Mouse (Mus musculus): ENCODE results near the gene Pick1. TPM values are rescaled to one million over a fixed set of nuclear protein-coding genes. Genes with fewer than 3 reads are reported as not detected.

Gene Pick1
- polyA plus RNA-seq, 2 experiments: 3.5 to 12.4 TPM

DNA sequence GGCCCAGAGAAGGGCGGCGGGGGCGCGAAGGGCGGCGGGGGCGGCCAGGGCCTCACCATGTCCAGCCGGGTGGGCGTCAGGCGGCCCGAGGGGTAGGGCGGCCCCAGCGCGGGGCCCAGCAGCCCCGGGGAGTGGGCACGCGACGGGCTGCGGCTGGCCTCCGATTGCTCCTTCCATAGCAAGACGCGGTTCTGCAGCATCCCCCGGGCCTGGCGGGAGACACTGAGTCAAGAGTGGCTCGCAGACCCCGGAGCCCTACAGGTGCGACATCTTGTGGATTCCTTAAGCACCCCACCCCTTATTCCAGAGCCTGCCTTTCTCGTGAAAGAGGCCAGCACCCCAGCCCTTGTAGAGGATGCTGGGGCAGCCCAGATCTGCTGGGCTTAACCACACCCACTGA lies 32.8 kb downstream of the Pick1 start:
- peaks cover 39% of the 10 kb centered on the region for H3K27me3 ChIP-seq (ENCODE audit: control insufficient read depth, insufficient read depth, low read length)
- H3K27ac ChIP-seq: no peak overlapping the region
- WGBS (ENCODE audit: insufficient replicate concordance): under 1% methylated on average over 21 of the region's 28 CpGs
- H3K4me3 ChIP-seq (ENCODE audit: insufficient read depth in 1 of 2, low read depth in 2 of 2, low read length in 2 of 2): peak overlapping the region in 1 of 2 experiments; percentile 47; a peak in 2 of 4 replicates
- H3K9ac ChIP-seq (replicated peaks): no peak overlapping the region
- H3K4me2 ChIP-seq (ENCODE audit: low read depth): peak overlapping the region; percentile 63
- no peaks in the 10 kb centered on the region for H3K36me3 ChIP-seq (replicated peaks; ENCODE audit: control insufficient read depth, insufficient read depth, low read depth)
- no peak for TF ChIP-seq EP300 (IDR thresholded peaks at IDR 0.05; ENCODE audit: low read depth)
- TF ChIP-seq CTCF (IDR thresholded peaks at IDR 0.05; ENCODE audit: low read depth): no peak
- H3K4me1 ChIP-seq (replicated peaks; ENCODE audit: control insufficient read depth in 2 of 2, insufficient read depth in 2 of 2, low read length in 1 of 2): no peaks in the 10 kb centered on the region
- no peaks in the 10 kb centered on the region for H3K9me3 ChIP-seq (ENCODE audit: control insufficient read depth, low read length)
- ATAC-seq (ENCODE audit: insufficient read depth): no peak
- no peak for DNase-seq (ENCODE audit: low read depth in 3 of 3, low spot score in 3 of 3)

DNA sequence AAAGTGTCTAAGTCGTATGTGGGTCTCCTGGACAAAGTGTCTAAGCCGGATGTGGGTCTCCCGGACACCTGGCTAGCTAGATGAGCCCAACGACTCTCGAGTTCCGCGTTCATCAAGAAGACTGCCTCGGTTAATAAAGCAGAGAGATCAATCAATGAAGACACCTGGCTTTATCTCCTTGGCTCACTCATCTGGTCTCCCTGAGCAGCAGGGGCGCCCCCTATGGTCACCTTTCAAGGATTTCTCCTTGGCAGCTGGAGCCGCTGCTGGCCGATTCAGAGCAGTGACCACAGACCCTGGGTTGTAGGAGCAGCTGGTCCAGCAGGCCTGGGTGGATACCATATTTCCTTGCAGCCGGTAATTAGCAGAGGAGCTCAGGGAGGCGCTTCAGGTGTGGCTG lies 33.4 kb downstream of the Pick1 start:
- H3K36me3 ChIP-seq (replicated peaks; ENCODE audit: control insufficient read depth, insufficient read depth, low read depth): no peaks in the 10 kb centered on the region
- ATAC-seq (ENCODE audit: insufficient read depth) (no peak), DNase-seq (ENCODE audit: low read depth in 3 of 3, low spot score in 3 of 3) (no peak)
- 19% methylated on average over 13 of the region's 13 CpGs for WGBS (ENCODE audit: insufficient replicate concordance)
- H3K27me3 ChIP-seq (ENCODE audit: control insufficient read depth, insufficient read depth, low read length): peaks cover 39% of the 10 kb centered on the region
- TF ChIP-seq CTCF (IDR thresholded peaks at IDR 0.05; ENCODE audit: low read depth): peak; percentile 41; the same call in 1 of the 2 replicates
- TF ChIP-seq EP300 (IDR thresholded peaks at IDR 0.05; ENCODE audit: low read depth): no peak
- H3K9me3 ChIP-seq (ENCODE audit: control insufficient read depth, low read length): no peaks in the 10 kb centered on the region
- no peak overlapping the region for H3K4me2 ChIP-seq (ENCODE audit: low read depth)
- H3K4me3 ChIP-seq (ENCODE audit: insufficient read depth in 1 of 2, low read depth in 2 of 2, low read length in 2 of 2): no peak overlapping the region
- H3K27ac ChIP-seq: no peak overlapping the region
- no peak overlapping the region for H3K9ac ChIP-seq (replicated peaks)
- no peaks in the 10 kb centered on the region for H3K4me1 ChIP-seq (replicated peaks; ENCODE audit: control insufficient read depth in 2 of 2, insufficient read depth in 2 of 2, low read length in 1 of 2)

DNA sequence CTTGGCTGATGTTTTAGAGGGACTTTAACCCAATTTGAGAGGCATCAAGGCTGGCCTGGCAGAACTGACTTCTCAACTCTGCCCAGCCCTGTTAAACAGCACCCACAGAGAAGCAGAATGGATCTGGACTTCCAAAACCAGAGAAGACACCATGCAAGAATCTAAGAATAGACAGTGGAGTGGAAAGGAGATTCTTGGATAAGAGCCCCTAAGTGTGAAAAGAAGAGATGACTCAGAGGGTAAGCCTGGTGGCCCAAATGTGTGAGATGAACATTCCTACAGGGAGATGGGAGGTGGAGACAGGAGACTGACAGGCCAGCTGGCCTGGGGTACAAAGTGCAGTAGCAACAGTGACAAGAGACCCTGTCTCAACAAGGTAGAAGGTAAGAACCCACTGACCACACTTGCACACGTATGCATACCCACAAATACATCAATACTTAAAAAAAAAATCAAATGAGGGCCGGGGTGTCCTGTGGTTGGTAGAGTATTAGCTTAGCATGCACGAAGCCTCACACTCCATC lies 33.9 kb downstream of the Pick1 start:
- Histone ChIP-seq H3K9ac (replicated peaks) (no peak overlapping the region), H3K36me3 (replicated peaks; ENCODE audit: control insufficient read depth, insufficient read depth, low read depth) (no peaks in the 10 kb centered on the region), H3K4me1 (replicated peaks; ENCODE audit: control insufficient read depth in 2 of 2, insufficient read depth in 2 of 2, low read length in 1 of 2) (no peaks in the 10 kb centered on the region), H3K9me3 (ENCODE audit: control insufficient read depth, low read length) (no peaks in the 10 kb centered on the region), H3K27me3 (ENCODE audit: control insufficient read depth, insufficient read depth, low read length) (peaks cover 39% of the 10 kb centered on the region), H3K4me3 (ENCODE audit: insufficient read depth in 1 of 2, low read depth in 2 of 2, low read length in 2 of 2) (no peak overlapping the region), H3K27ac (no peak overlapping the region), H3K4me2 (ENCODE audit: low read depth) (no peak overlapping the region)
- no peak for DNase-seq (ENCODE audit: low read depth in 3 of 3, low spot score in 3 of 3)
- TF ChIP-seq CTCF (IDR thresholded peaks at IDR 0.05; ENCODE audit: low read depth): no peak
- no peak for TF ChIP-seq EP300 (IDR thresholded peaks at IDR 0.05; ENCODE audit: low read depth)
- ATAC-seq (ENCODE audit: insufficient read depth): no peak
- WGBS (ENCODE audit: insufficient replicate concordance): 63% methylated on average over 3 of the region's 3 CpGs

- 72% methylated on average over 6 of the region's 6 CpGs for WGBS (ENCODE audit: insufficient replicate concordance)
- no peak for ATAC-seq (ENCODE audit: insufficient read depth)
- no peaks in the 10 kb centered on the region for H3K36me3 ChIP-seq (replicated peaks; ENCODE audit: control insufficient read depth, insufficient read depth, low read depth)
- DNase-seq (ENCODE audit: low read depth in 3 of 3, low spot score in 3 of 3): no peak
- H3K4me3 ChIP-seq (ENCODE audit: insufficient read depth in 1 of 2, low read depth in 2 of 2, low read length in 2 of 2): no peak overlapping the region
- H3K4me1 ChIP-seq (replicated peaks; ENCODE audit: control insufficient read depth in 2 of 2, insufficient read depth in 2 of 2, low read length in 1 of 2): no peaks in the 10 kb centered on the region
- no peak for TF ChIP-seq CTCF (IDR thresholded peaks at IDR 0.05; ENCODE audit: low read depth)
- no peak for TF ChIP-seq EP300 (IDR thresholded peaks at IDR 0.05; ENCODE audit: low read depth)
- no peak overlapping the region for H3K9ac ChIP-seq (replicated peaks)
- no peaks in the 10 kb centered on the region for H3K9me3 ChIP-seq (ENCODE audit: control insufficient read depth, low read length)
- no peak overlapping the region for H3K27ac ChIP-seq
- peaks cover 39% of the 10 kb centered on the region for H3K27me3 ChIP-seq (ENCODE audit: control insufficient read depth, insufficient read depth, low read length)
- no peak overlapping the region for H3K4me2 ChIP-seq (ENCODE audit: low read depth)
Measured at GRCm38 (mm10) chr15:79263726-79264125, 34.8 kb downstream of the Pick1 start.

GRCm38 (mm10) chr15:79265384-79265783 lies 36.4 kb downstream of the Pick1 start:
- TF ChIP-seq EP300 (IDR thresholded peaks at IDR 0.05; ENCODE audit: low read depth) (no peak), CTCF (IDR thresholded peaks at IDR 0.05; ENCODE audit: low read depth) (no peak)
- Histone ChIP-seq H3K9ac (replicated peaks) (no peak overlapping the region), H3K36me3 (replicated peaks; ENCODE audit: control insufficient read depth, insufficient read depth, low read depth) (no peaks in the 10 kb centered on the region), H3K4me3 (ENCODE audit: insufficient read depth in 1 of 2, low read depth in 2 of 2, low read length in 2 of 2) (no peak overlapping the region), H3K9me3 (ENCODE audit: control insufficient read depth, low read length) (no peaks in the 10 kb centered on the region), H3K27ac (no peak overlapping the region), H3K4me1 (replicated peaks; ENCODE audit: control insufficient read depth in 2 of 2, insufficient read depth in 2 of 2, low read length in 1 of 2) (no peaks in the 10 kb centered on the region), H3K27me3 (ENCODE audit: control insufficient read depth, insufficient read depth, low read length) (peaks cover 30% of the 10 kb centered on the region), H3K4me2 (ENCODE audit: low read depth) (no peak overlapping the region)
- ATAC-seq (ENCODE audit: insufficient read depth): no peak
- 35% methylated on average over 4 of the region's 4 CpGs for whole genome bisulfite sequencing (ENCODE audit: insufficient replicate concordance)
- DNase-seq (ENCODE audit: low read depth in 3 of 3, low spot score in 3 of 3): no peak

Measured in liver, embryonic 14.5 days (tissue).